Mouse (Mus musculus): ENCODE results near the gene Ubr3.

- TF ChIP-seq CTCF (IDR thresholded peaks at IDR 0.05; ENCODE audit: extremely low read depth, insufficient read length, insufficient replicate concordance, low read depth, low read length) (no peak), POLR2A (IDR thresholded peaks at IDR 0.05; ENCODE audit: low read depth, low read length) (no peak)
Observed at GRCm38 (mm10) chr2:70012941-70013340, 115.9 kb downstream of the Ubr3 start.

Data from small intestine, adult 2 months (tissue).